Mouse (Mus musculus): ENCODE results near the gene Ms4a13.
"Not testable (repeated sequence)": the region's sequence is repeated elsewhere in the genome, so short reads cannot be mapped to it uniquely, and the experiment has no call there.

The Ms4a13 gene

GRCm38 (mm10) chr19:11196546-11196945 lies at the start of gene Ms4a13:
Gene Ms4a13 (minus strand): TSS chr19:11196737.
- no peak for DNase-seq

GRCm38 (mm10) chr19:11244230-11244629 lies 47.7 kb upstream of the Ms4a13 start:
- DNase-seq, result no peak

- DNase-seq, result no peak
Measured at GRCm38 (mm10) chr19:11242560-11242959, 46.0 kb upstream of the Ms4a13 start.

- no peak for DNase-seq
Measured at GRCm38 (mm10) chr19:11235820-11236219, 39.3 kb upstream of the Ms4a13 start.

- DNase-seq, result no peak
Measured at GRCm38 (mm10) chr19:11234921-11235735, 38.6 kb upstream of the Ms4a13 start.

GRCm38 (mm10) chr19:11234244-11234643 lies 37.7 kb upstream of the Ms4a13 start:
- DNase-seq, result no peak

- no peak for DNase-seq
Measured at GRCm38 (mm10) chr19:11232348-11232747, 35.8 kb upstream of the Ms4a13 start, which contains the start of gene Ms4a12. Gene Ms4a12 (minus strand): TSS chr19:11232448.

- no peak for DNase-seq
Measured at GRCm38 (mm10) chr19:11192552-11192951, 4.0 kb downstream of the Ms4a13 start.

GRCm38 (mm10) chr19:11184121-11184520 lies 12.4 kb downstream of the Ms4a13 start:
- peak; percentile 5 for DNase-seq

GRCm38 (mm10) chr19:11177464-11177863 lies 19.1 kb downstream of the Ms4a13 start:
- DNase-seq, result no peak

GRCm38 (mm10) chr19:11165172-11165571 lies 31.4 kb downstream of the Ms4a13 start, which contains the start of gene 1700025F22Rik:
Gene 1700025F22Rik (minus strand): TSS chr19:11165320.
- no peak for DNase-seq

- not testable (repeated sequence) for DNase-seq
Measured at GRCm38 (mm10) chr19:11157890-11158289, 38.6 kb downstream of the Ms4a13 start.

- no peak for DNase-seq
Measured at GRCm38 (mm10) chr19:11135336-11135735, 61.2 kb downstream of the Ms4a13 start.

- no peak for DNase-seq
Measured at GRCm38 (mm10) chr19:11134852-11135251, 61.7 kb downstream of the Ms4a13 start.

- not testable (repeated sequence) for DNase-seq
Measured at GRCm38 (mm10) chr19:11130776-11131175, 65.8 kb downstream of the Ms4a13 start, which contains the start of gene 1700017D01Rik. Gene 1700017D01Rik (minus strand): TSS chr19:11130876.

- DNase-seq, result no peak
Measured at GRCm38 (mm10) chr19:11129702-11130101, 66.8 kb downstream of the Ms4a13 start.

GRCm38 (mm10) chr19:11121016-11121420 lies 75.5 kb downstream of the Ms4a13 start:
- not testable (repeated sequence) for DNase-seq

Measured in right cerebral cortex, postnatal 14 days (tissue).